Mouse (Mus musculus): ENCODE measurements around the gene Rbbp6. TPM values are rescaled to one million over a fixed set of nuclear protein-coding genes. Genes with fewer than 3 reads are reported as not detected.

The Rbbp6 gene
- polyA plus RNA-seq, 1 experiment from 2014 or later, result 39.7 TPM

DNA sequence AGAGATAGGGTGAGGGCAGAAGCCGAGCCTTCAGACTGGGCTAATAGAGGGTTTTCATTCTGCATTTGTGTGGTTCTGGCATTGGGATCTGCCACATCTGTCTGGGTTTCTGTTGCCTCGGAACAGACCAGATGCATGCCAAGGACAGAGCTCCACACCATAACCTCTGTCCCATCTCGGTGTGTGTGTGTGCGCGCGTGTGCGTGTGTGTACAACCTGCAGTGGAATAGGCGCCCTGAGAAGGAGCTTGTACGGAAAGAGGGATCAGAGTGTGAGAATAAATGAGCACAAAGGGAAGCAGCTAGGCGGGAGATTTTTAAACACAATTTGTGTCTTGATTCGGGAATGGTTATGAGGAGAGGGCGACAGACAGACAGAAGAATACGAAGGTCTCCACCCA is 64.8 kb downstream of the Rbbp6 start:
- peak; percentile 42 for ATAC-seq (ENCODE audit: low FRiP score)
- H3K36me3 ChIP-seq (replicated peaks), result no peaks in the 10 kb centered on the region
- 19% methylated on average over 13 of the region's 13 CpGs for WGBS
- no peaks in the 10 kb centered on the region for H3K9me3 ChIP-seq
- H3K4me3 ChIP-seq (replicated peaks), result peak overlapping the region; percentile 41
- H3K27me3 ChIP-seq, result peaks cover 7% of the 10 kb centered on the region; the same call in 1 of the 2 replicates
- H3K9ac ChIP-seq, result peak overlapping the region; percentile 63
- peaks cover 24% of the 10 kb centered on the region for H3K4me1 ChIP-seq
- H3K4me2 ChIP-seq, result peak overlapping the region; percentile 83
- H3K27ac ChIP-seq, result peak overlapping the region; percentile 91

DNA sequence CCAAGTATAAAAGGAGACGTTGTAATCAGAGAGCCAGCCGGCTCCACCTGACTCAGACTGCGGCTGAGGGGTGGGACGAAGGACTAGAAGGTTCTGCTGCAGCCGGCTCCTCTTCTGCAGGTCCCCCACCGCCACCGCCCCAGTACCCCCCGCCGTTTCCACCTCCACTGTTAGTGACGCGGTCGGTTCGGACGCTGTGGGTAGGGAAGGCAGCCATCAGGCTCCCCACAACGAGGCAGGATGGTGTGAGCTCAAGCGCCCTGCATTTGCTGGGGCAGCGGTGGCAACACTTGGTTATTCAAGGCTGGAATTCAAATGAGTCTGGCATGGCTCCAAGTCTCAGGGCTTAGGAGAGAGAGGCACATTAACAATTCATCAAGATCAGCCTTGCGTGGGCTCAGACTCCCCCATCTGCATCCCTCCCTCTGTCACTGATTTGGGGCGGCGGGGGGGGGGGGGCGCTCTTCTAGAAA is 65.3 kb downstream of the Rbbp6 start:
- peak overlapping the region; percentile 91 for H3K27ac ChIP-seq
- H3K9ac ChIP-seq, result peak overlapping the region; percentile 63
- H3K4me2 ChIP-seq, result peak overlapping the region; percentile 83
- peaks cover 7% of the 10 kb centered on the region; the same call in 1 of the 2 replicates for H3K27me3 ChIP-seq
- peaks cover 24% of the 10 kb centered on the region for H3K4me1 ChIP-seq
- H3K36me3 ChIP-seq (replicated peaks), result no peaks in the 10 kb centered on the region
- ATAC-seq (ENCODE audit: low FRiP score), result peak; percentile 91
- 0% methylated on average over 21 of the region's 21 CpGs for WGBS
- no peaks in the 10 kb centered on the region for H3K9me3 ChIP-seq
- peak overlapping the region; percentile 41 for H3K4me3 ChIP-seq (replicated peaks)

- Histone ChIP-seq H3K27me3 (peaks cover 7% of the 10 kb centered on the region; the same call in 1 of the 2 replicates), H3K4me3 (replicated peaks) (peak overlapping the region; percentile 41), H3K36me3 (replicated peaks) (no peaks in the 10 kb centered on the region), H3K9ac (peak overlapping the region; percentile 63), H3K4me1 (peaks cover 24% of the 10 kb centered on the region), H3K4me2 (peak overlapping the region; percentile 83), H3K9me3 (no peaks in the 10 kb centered on the region), H3K27ac (peak overlapping the region; percentile 91)
- WGBS, result under 1% methylated on average over 12 of the region's 12 CpGs
- peak; percentile 73 for ATAC-seq (ENCODE audit: low FRiP score)
These were observed 65.8 kb downstream of the Rbbp6 start for GRCm38 (mm10) chr7:123031211-123031743.

DNA sequence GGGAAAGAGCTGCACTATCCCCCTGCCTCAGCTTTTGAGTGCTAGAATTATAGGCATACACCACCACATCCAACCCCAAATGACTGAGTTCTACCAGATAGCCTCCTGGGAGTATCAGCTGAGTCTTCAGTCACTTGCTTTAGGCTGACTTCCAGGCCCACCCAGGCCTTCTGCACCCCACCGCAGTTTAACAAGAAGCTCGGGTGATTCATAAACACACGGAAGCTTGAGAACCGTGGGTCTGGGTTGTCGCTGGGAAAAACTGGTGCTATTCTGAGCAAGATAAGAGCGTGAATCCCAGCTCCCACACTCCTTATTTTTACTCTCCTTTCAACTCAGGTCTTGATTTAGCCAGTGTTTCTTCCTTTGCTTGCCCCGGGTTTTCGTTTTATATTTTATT is 69.8 kb downstream of the Rbbp6 start:
- no peak for ATAC-seq (ENCODE audit: low FRiP score)
- H3K27me3 ChIP-seq, result peaks cover 7% of the 10 kb centered on the region; the same call in 1 of the 2 replicates
- H3K36me3 ChIP-seq (replicated peaks), result no peaks in the 10 kb centered on the region
- peaks cover 17% of the 10 kb centered on the region for H3K4me1 ChIP-seq
- 90% methylated on average over 8 of the region's 8 CpGs for WGBS
- no peak overlapping the region for H3K27ac ChIP-seq
- H3K9me3 ChIP-seq, result no peaks in the 10 kb centered on the region
- H3K4me2 ChIP-seq, result no peak overlapping the region
- no peak overlapping the region for H3K9ac ChIP-seq
- no peak overlapping the region for H3K4me3 ChIP-seq (replicated peaks)

DNA sequence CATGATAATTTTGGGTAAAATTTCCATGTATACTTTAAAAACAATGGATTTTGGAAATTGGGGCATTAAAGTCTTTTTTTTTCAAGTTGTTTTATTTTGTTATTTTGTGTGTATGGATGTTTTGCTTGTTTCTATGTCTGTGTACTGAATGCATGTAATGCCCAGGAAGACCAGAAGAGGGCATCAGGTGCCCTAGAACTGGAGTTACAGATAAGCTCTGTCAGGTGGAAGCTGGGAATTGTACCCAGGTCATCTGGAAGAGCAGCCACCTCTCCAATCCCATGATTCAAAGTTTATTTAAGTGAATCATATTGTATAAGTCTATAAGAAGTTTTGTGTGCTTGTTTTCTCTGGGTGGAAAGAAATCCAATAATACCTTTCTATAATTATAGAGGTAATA is 73.8 kb downstream of the Rbbp6 start:
- H3K27ac ChIP-seq, result no peak overlapping the region
- H3K4me2 ChIP-seq, result no peak overlapping the region
- H3K4me3 ChIP-seq (replicated peaks), result no peak overlapping the region
- H3K27me3 ChIP-seq, result no peaks in the 10 kb centered on the region
- no peak for ATAC-seq (ENCODE audit: low FRiP score)
- no peaks in the 10 kb centered on the region for H3K4me1 ChIP-seq
- no peaks in the 10 kb centered on the region for H3K9me3 ChIP-seq
- no peaks in the 10 kb centered on the region for H3K36me3 ChIP-seq (replicated peaks)
- no peak overlapping the region for H3K9ac ChIP-seq

GRCm38 (mm10) chr7:123045146-123045545 is 79.7 kb downstream of the Rbbp6 start:
- no peak overlapping the region for H3K9ac ChIP-seq
- no peak overlapping the region for H3K4me2 ChIP-seq
- 0 out of 2 replicates have a peak, but pooled peaks cover 4% of the 10 kb centered on the region for H3K27me3 ChIP-seq
- H3K27ac ChIP-seq, result no peak overlapping the region
- WGBS, result 95% methylated on average over 3 of the region's 3 CpGs
- H3K4me3 ChIP-seq (replicated peaks), result no peak overlapping the region
- no peaks in the 10 kb centered on the region for H3K4me1 ChIP-seq
- H3K9me3 ChIP-seq, result 0 out of 2 replicates have a peak, but pooled peaks cover 4% of the 10 kb centered on the region
- H3K36me3 ChIP-seq (replicated peaks), result no peaks in the 10 kb centered on the region
- no peak for ATAC-seq (ENCODE audit: low FRiP score)

DNA sequence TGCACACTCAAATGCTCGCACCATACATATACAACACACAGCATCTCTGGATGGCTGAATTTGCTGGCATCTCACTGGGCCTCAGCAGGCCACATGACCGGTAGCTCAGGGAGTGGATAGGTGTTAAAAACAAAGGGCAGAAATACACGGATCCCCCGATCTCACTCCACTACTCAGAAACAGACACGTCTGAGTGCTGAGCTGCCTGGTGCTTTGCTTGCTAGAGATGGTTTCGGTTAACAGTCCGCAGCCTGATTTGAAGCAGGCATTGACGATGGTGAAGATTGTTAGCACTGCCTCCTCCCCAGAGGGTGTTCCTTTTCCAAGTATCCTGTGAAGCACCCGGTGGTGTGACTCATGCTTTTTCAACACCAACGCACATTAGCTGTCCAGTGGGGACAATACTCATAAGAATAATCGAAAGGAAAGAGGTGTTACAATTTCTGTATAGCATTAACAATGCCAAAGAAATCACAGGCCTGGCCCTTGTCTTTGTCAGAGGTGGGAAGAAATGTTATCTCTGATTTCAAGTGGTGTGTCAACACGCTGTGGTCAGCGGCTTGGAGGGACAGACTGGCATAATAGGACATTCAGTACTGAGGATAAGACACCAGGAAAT is 81.1 kb downstream of the Rbbp6 start:
- H3K9ac ChIP-seq, result no peak overlapping the region
- H3K36me3 ChIP-seq (replicated peaks), result no peaks in the 10 kb centered on the region
- H3K4me3 ChIP-seq (replicated peaks), result no peak overlapping the region
- H3K27ac ChIP-seq, result no peak overlapping the region
- ATAC-seq (ENCODE audit: low FRiP score), result no peak
- no peak overlapping the region for H3K4me2 ChIP-seq
- H3K27me3 ChIP-seq, result 0 out of 2 replicates have a peak, but pooled peaks cover 4% of the 10 kb centered on the region
- H3K4me1 ChIP-seq, result no peaks in the 10 kb centered on the region
- H3K9me3 ChIP-seq, result 0 out of 2 replicates have a peak, but pooled peaks cover 4% of the 10 kb centered on the region
- WGBS, result 76% methylated on average over 13 of the region's 13 CpGs

Other genes starting within 250 kb of the Rbbp6 start
- gene Tnrc6a, start 158.2 kb downstream of the Rbbp6 start, polyA plus RNA-seq (2016; fragmentation: Nextera tagmentation; extraction: Ambion mirVana), result 75.3 and 76.5 TPM in 2 replicates
- gene Slc5a11, start 249.1 kb downstream of the Rbbp6 start, polyA plus RNA-seq (2016; fragmentation: Nextera tagmentation; extraction: Ambion mirVana), result 0.11 and 0.13 TPM in 2 replicates

Data from forebrain, embryonic 12.5 days (tissue).